Mouse (Mus musculus) cerebellum, postnatal 14 days (tissue): ENCODE measurements at regions not wholly inside any gene's neighbourhood (a gene's known extent, or its start where the extent isn't known, plus 50 kb on each side); places are given as distances from the start of the nearest gene placed in this dataset.
"Not testable (repeated sequence)": the region's sequence is repeated elsewhere in the genome, so short reads cannot be mapped to it uniquely, and the experiment has no call there.

Source experiments
- DNase-seq, 2 experiments: peaks; one replicate each; pipeline ENCODE4 v3.0.0; 2021; ENCODE audit warnings: mixed read lengths in 2 of 2

GRCm38 (mm10) chr17:58820588-58821195 lies 170.5 kb downstream of the Pdzph1 start:
- peak; percentile 25 to 41 for DNase-seq

GRCm38 (mm10) chr17:58819339-58819738 lies 171.8 kb downstream of the Pdzph1 start:
- DNase-seq = no peak

- DNase-seq = not testable (repeated sequence)
These were observed 215.7 kb downstream of the Pdzph1 start for GRCm38 (mm10) chr17:58775451-58775850.

GRCm38 (mm10) chr17:58773595-58773994 lies 217.6 kb downstream of the Pdzph1 start:
- DNase-seq = no peak

- peak in 1 of 2 experiments; percentile 27 for DNase-seq
These were observed 226.0 kb downstream of the Pdzph1 start for GRCm38 (mm10) chr17:58765141-58765540.

GRCm38 (mm10) chr17:58749000-58749399 lies 242.2 kb downstream of the Pdzph1 start:
- DNase-seq = peak; percentile 85 to 89

- DNase-seq = no peak
These were observed 242.9 kb downstream of the Pdzph1 start for GRCm38 (mm10) chr17:58748264-58748663.

GRCm38 (mm10) chr17:58710748-58711478 lies 280.3 kb downstream of the Pdzph1 start:
- DNase-seq = no peak

GRCm38 (mm10) chr17:58690211-58690610 lies 301.0 kb downstream of the Pdzph1 start:
- no peak for DNase-seq

- DNase-seq = no peak
These were observed 318.9 kb downstream of the Pdzph1 start for GRCm38 (mm10) chr17:58672291-58672690.

- DNase-seq = no peak
These were observed 323.1 kb downstream of the Pdzph1 start for GRCm38 (mm10) chr17:58668036-58668435.

GRCm38 (mm10) chr17:58643793-58644192 lies 347.4 kb downstream of the Pdzph1 start:
- DNase-seq = no peak

GRCm38 (mm10) chr17:58642273-58642672 lies 348.9 kb downstream of the Pdzph1 start:
- peak in 1 of 2 experiments; percentile 3 for DNase-seq

GRCm38 (mm10) chr17:58598911-58599310 lies 392.3 kb downstream of the Pdzph1 start:
- DNase-seq = no peak

GRCm38 (mm10) chr17:58596661-58597060 lies 394.5 kb downstream of the Pdzph1 start:
- no peak for DNase-seq

GRCm38 (mm10) chr17:58587946-58588345 lies 403.2 kb downstream of the Pdzph1 start:
- peak; percentile 21 to 38 for DNase-seq

- DNase-seq = no peak
These were observed 418.3 kb downstream of the Pdzph1 start for GRCm38 (mm10) chr17:58572885-58573284.
